Mouse (Mus musculus): ENCODE results near the gene Cabp1.

GRCm38 (mm10) chr5:115220931-115221640 is 26.9 kb upstream of the Cabp1 start:
- TF ChIP-seq CTCF (IDR thresholded peaks at IDR 0.05; ENCODE audit: low read depth, low read length) (no peak), POLR2AphosphoS5 (IDR thresholded peaks at IDR 0.05; ENCODE audit: insufficient replicate concordance, low read depth, low read length) (no peak), TAL1 (conservative IDR thresholded peaks at IDR 0.05; ENCODE audit: low read depth, low read length) (no peak), GATA1 (IDR thresholded peaks at IDR 0.05; ENCODE audit: borderline replicate concordance, low read length) (no peak), GATA2 (IDR thresholded peaks at IDR 0.05; ENCODE audit: borderline replicate concordance, low read depth, low read length) (no peak)
